8 mouse cellular contexts compared by ENCODE assay signal in the genomic region with DNA sequence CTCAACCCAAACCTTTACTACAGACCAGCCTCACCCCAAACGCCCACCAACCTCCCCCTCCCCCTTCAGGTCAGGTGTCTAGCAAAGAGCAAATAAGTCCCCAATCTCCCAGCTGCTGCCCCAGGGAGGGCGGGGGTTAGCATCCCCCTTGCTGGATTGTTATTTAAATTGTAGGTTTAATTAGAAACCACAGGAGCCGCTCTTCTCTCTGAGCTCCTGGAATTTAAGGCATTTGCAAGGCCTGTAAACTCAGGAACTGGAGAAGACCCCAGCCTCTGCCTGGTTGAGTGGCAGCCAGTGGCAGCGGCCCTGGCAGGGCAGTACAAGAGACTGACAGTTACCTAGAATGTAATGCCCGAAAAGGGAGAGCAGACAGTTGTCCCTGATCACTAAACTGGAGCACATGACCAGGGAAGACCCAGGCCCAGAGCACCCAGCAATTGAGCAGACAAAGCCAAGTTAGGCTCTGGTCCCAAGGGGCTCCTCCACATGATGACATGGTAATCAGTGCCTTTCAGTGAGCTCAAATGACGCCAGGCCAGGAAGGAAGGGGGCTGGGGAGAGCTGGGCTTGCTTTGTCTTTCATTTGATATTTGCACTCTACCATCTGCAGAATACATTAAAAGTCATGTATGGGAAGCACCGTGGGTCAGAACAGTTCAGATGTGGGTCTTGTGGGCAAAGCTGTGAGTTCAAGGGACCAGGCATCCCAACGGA. TPM values are rescaled to one million over a fixed set of nuclear protein-coding genes. Genes with fewer than 3 reads are reported as not detected.
DNase-seq lines count a peak whose midpoint lies in the region; ATAC-seq and TF ChIP-seq lines count a peak whose summit lies in the region.

No protein-coding gene starts in this region.

- H3K9ac ChIP-seq in CH12.LX (ENCODE audit: insufficient read depth, low read depth) = peak overlapping the region; percentile 8; the same call in 1 of the 2 replicates
- H3K9ac ChIP-seq in heart, embryonic 14.5 days (ENCODE audit: low read length) = peak overlapping the region; percentile 52
- 0 out of 2 replicates have a peak overlapping the region, but pooled peaks have one; percentile 23 for H3K9ac ChIP-seq in liver, postnatal 0 days (replicated peaks)

- H3K36me3 ChIP-seq in CH12.LX (replicated peaks in 1 of 2; ENCODE audit: control insufficient read depth in 1 of 2, insufficient read depth in 1 of 2, low read length in 1 of 2) = peaks cover 4 to 47% of the 10 kb centered on the region in 2 experiments
- peaks cover 22% of the 10 kb centered on the region; the same call in 1 of the 2 replicates for H3K36me3 ChIP-seq in heart, embryonic 14.5 days (ENCODE audit: control insufficient read depth, insufficient read depth, low read length)
- 0 out of 2 replicates have a peak, but pooled peaks cover 4% of the 10 kb centered on the region for H3K36me3 ChIP-seq in liver, postnatal 0 days (replicated peaks; ENCODE audit: insufficient read depth, low read length)

- in situ Hi-C loops in CH12.LX (cut with MboI; ENCODE audit: low pct_ligation_motif_present, low pct_unique_long_range_greater_than_20kb, low sequenced_read_pairs) = no loop called here

- H3K9me3 ChIP-seq in CH12.LX (replicated peaks; ENCODE audit: low read length) = no peaks in the 10 kb centered on the region
- H3K9me3 ChIP-seq in heart, embryonic 14.5 days (ENCODE audit: control insufficient read depth, low read length) = no peaks in the 10 kb centered on the region
- H3K9me3 ChIP-seq in liver, postnatal 0 days (ENCODE audit: low read length) = no peaks in the 10 kb centered on the region

- dilution Hi-C loops in CH12.LX (cut with MboI; ENCODE audit: extremely low pct_ligation_motif_present, extremely low pct_unique_long_range_greater_than_20kb, low sequenced_read_pairs) = no loop called here

- no peak for ATAC-seq in heart, embryonic 14.5 days (ENCODE audit: insufficient number of reproducible peaks, insufficient read depth, low FRiP score, low read depth)
- ATAC-seq in liver, postnatal 0 days = no peak

- TF ChIP-seq CTCF in CH12.LX (conservative IDR thresholded peaks at IDR 0.05 in 1 of 2, IDR thresholded peaks at IDR 0.05 in 1 of 2; ENCODE audit: low read depth in 2 of 2, low read length in 2 of 2) = no peak
- TF ChIP-seq CTCF in liver, postnatal 0 days (IDR thresholded peaks at IDR 0.05; ENCODE audit: low read depth) = no peak

- peak overlapping the region; percentile 21; the same call in 1 of the 2 replicates for H3K27ac ChIP-seq in CH12.LX (ENCODE audit: insufficient read depth, low read depth)
- peak overlapping the region; percentile 90 to 92 for H3K27ac ChIP-seq in heart, embryonic 14.5 days (replicated peaks in 1 of 2; ENCODE audit: control insufficient read depth in 1 of 2, insufficient read depth in 1 of 2, low read depth in 2 of 2, low read length in 2 of 2)
- H3K27ac ChIP-seq in liver, postnatal 0 days (ENCODE audit: low read depth) = peak overlapping the region; percentile 82

- TF ChIP-seq EP300 in CH12.LX (IDR thresholded peaks at IDR 0.05; ENCODE audit: low read length) = peak; percentile 20; the same call in 1 of the 2 replicates
- TF ChIP-seq EP300 in liver, postnatal 0 days (IDR thresholded peaks at IDR 0.05; ENCODE audit: low read depth) = no peak

- no peaks in the 10 kb centered on the region for H3K27me3 ChIP-seq in CH12.LX (replicated peaks)
- no peaks in the 10 kb centered on the region for H3K27me3 ChIP-seq in heart, embryonic 14.5 days (ENCODE audit: control insufficient read depth, insufficient read depth, low read length)
- H3K27me3 ChIP-seq in liver, postnatal 0 days (ENCODE audit: insufficient read depth, low read length) = no peaks in the 10 kb centered on the region

- DNase-seq in CH12.LX (ENCODE audit: extremely low read depth) (peak; percentile 61), R1 (ENCODE audit: low read depth, low spot score) (peak; percentile 99)
- no peak for DNase-seq in liver, postnatal 0 days
- no peak for DNase-seq in cerebellum, postnatal 25 days
- no peak for DNase-seq in cerebellum, postnatal 36 days
- no peak for DNase-seq in left cerebral cortex, postnatal 25 days (ENCODE audit: low spot score in 2 of 2)
- no peak for DNase-seq in frontal cortex, adult 2 months (ENCODE audit: extremely low spot score in 1 of 2, low spot score in 1 of 2)

- peaks cover 40 to 96% of the 10 kb centered on the region in 2 experiments for H3K4me1 ChIP-seq in CH12.LX (ENCODE audit: control insufficient read depth in 1 of 2, insufficient read depth in 2 of 2)
- peaks cover 70 to 92% of the 10 kb centered on the region in 2 experiments for H3K4me1 ChIP-seq in heart, embryonic 14.5 days (ENCODE audit: control insufficient read depth in 2 of 2, insufficient read depth in 2 of 2, low read length in 2 of 2)
- H3K4me1 ChIP-seq in liver, postnatal 0 days (ENCODE audit: insufficient read depth) = peaks cover 75% of the 10 kb centered on the region

- TF ChIP-seq RAD21 in CH12.LX (IDR thresholded peaks at IDR 0.05; ENCODE audit: low read depth, low read length) = no peak

- peak overlapping the region; percentile 46; the same call in 1 of the 2 replicates for H3K4me2 ChIP-seq in CH12.LX (ENCODE audit: insufficient read depth, low read depth, poor library complexity, severe bottlenecking)
- H3K4me2 ChIP-seq in heart, embryonic 14.5 days (ENCODE audit: low read length) = peak overlapping the region; percentile 48
- H3K4me2 ChIP-seq in liver, postnatal 0 days (ENCODE audit: low read depth, low read length) = peak overlapping the region; percentile 20; the same call in 1 of the 2 replicates

- 12% methylated on average over 8 of the region's 8 CpGs for WGBS in heart, embryonic 14.5 days
- WGBS in liver, postnatal 0 days (ENCODE audit: insufficient replicate concordance) = 38% methylated on average over 8 of the region's 8 CpGs

- intact Hi-C loops in left cerebral cortex, postnatal 25 days (cut with DNase I) = no loop called here

- no peak for TF ChIP-seq POLR2A in CH12.LX (IDR thresholded peaks at IDR 0.05; ENCODE audit: low read depth, low read length)

- no peaks in the 10 kb centered on the region for H3K79me2 ChIP-seq in CH12.LX (replicated peaks; ENCODE audit: control insufficient read depth, extremely low read depth, insufficient read depth, poor library complexity, severe bottlenecking)

- H3K4me3 ChIP-seq in CH12.LX (replicated peaks in 1 of 3; ENCODE audit: low read depth in 2 of 3, low read length in 2 of 3, poor library complexity in 1 of 3) = no peak overlapping the region
- no peak overlapping the region for H3K4me3 ChIP-seq in heart, embryonic 14.5 days (ENCODE audit: control insufficient read depth in 1 of 2, insufficient read depth in 1 of 2, low read depth in 1 of 2, low read length in 2 of 2)
- no peak overlapping the region for H3K4me3 ChIP-seq in liver, postnatal 0 days (ENCODE audit: low read depth, low read length)

TF ChIP-seq in CH12.LX, 34 proteins besides CTCF, POLR2A, EP300 and RAD21:
- TF ChIP-seq ETS1 (conservative IDR thresholded peaks at IDR 0.05; ENCODE audit: low read depth, low read length) = peak; percentile 63
- TF ChIP-seq KAT2A (IDR thresholded peaks at IDR 0.05; ENCODE audit: insufficient replicate concordance, low read length) = no peak
- no peak for TF ChIP-seq MXI1 (IDR thresholded peaks at IDR 0.05; ENCODE audit: low read depth, low read length)
- TF ChIP-seq MAX (IDR thresholded peaks at IDR 0.05; ENCODE audit: low read length) = 0 out of 2 replicates have a peak, but pooled peaks have one; percentile 15
- peak; percentile 10; the same call in 1 of the 2 replicates for TF ChIP-seq BHLHE40 (IDR thresholded peaks at IDR 0.05; ENCODE audit: low read depth, low read length)
- peak; percentile 48; the same call in 1 of the 2 replicates for TF ChIP-seq MEF2A (IDR thresholded peaks at IDR 0.05; ENCODE audit: borderline replicate concordance, low read depth, low read length)

RNA-seq across cellular contexts. Expression of a gene that starts 42.1 kb away (rescaled TPM):
- total RNA-seq in CH12.LX (2012; rRNA removed) (5.9 and 8.6 TPM in 2 replicates), CH12.LX (2014; rRNA removed) (7.6 and 7.7 TPM in 2 replicates)
- polyA plus RNA-seq in CH12.LX (2012; ENCODE audit: insufficient read length, low read depth) = 15.5 and 18.4 TPM in 2 replicates
- polyA plus RNA-seq in heart, embryonic 14.5 days (2014; fragmentation: Nextera tagmentation; extraction: Ambion mirVana) = 15.3 and 19.0 TPM in 2 replicates
- 2.5 and 3.2 TPM in 2 replicates for polyA plus RNA-seq in liver, postnatal 0 days (2015; fragmentation: Nextera tagmentation; extraction: Ambion mirVana)
- total RNA-seq in left cerebral cortex, postnatal 25 days (2021) = 10 to 100 TPM in 1 of 2 experiments, 1 to 10 TPM in 1; 9.0 to 11.8 TPM
- polyA plus RNA-seq in frontal cortex, adult 2 months (2012; rRNA removed) = 16.0 and 20.0 TPM in 2 replicates

Comparison
In these comparisons a context has a peak if more than half of its experiments do, and no peak if none do; other contexts are left out.
1. DNase-seq: peak in CH12.LX (single experiment) and R1 (single experiment); none in liver, postnatal 0 days (single experiment), cerebellum, postnatal 25 days (0 of 2), cerebellum, postnatal 36 days (0 of 2), left cerebral cortex, postnatal 25 days (0 of 2) and frontal cortex, adult 2 months (0 of 2).
2. H3K27ac ChIP-seq: peak in every context shown above with its lines; median percentile 91 in heart, embryonic 14.5 days; 82 in liver, postnatal 0 days; 21 in CH12.LX.
3. Peak in every context shown above with its lines, with median percentiles within 50 percentile points of each other: H3K4me2 ChIP-seq and H3K9ac ChIP-seq.